ENCODE assay signal across 8 mouse cellular contexts in genomic region chrX:99574441-99575103, GRCm38 (mm10).
DNase-seq lines count a peak whose midpoint lies in the region; ATAC-seq and TF ChIP-seq lines count a peak whose summit lies in the region.

No protein-coding gene starts in this region.

- TF ChIP-seq CTCF in bone marrow macrophage, adult 2 months (IDR thresholded peaks at IDR 0.05; ENCODE audit: low read depth, low read length): peak; percentile 14; the same call in 1 of the 2 replicates
- TF ChIP-seq CTCF in small intestine, adult 2 months (IDR thresholded peaks at IDR 0.05; ENCODE audit: extremely low read depth, insufficient read length, insufficient replicate concordance, low read depth, low read length): peak; percentile 28; the same call in 1 of the 2 replicates

- peak overlapping the region; percentile 28; the same call in 1 of the 2 replicates for H3K9ac ChIP-seq in forebrain, embryonic 15.5 days (replicated peaks)
- H3K9ac ChIP-seq in hindbrain, embryonic 16.5 days (ENCODE audit: low read depth, low read length): no peak overlapping the region; the same call in 1 of the 2 replicates
- no peak overlapping the region for H3K9ac ChIP-seq in limb, embryonic 11.5 days (ENCODE audit: low read length)

- no peaks in the 10 kb centered on the region for H3K4me1 ChIP-seq in bone marrow macrophage, adult 2 months (ENCODE audit: control insufficient read depth, insufficient read depth, low read length)
- peaks cover 8% of the 10 kb centered on the region for H3K4me1 ChIP-seq in forebrain, embryonic 15.5 days
- no peaks in the 10 kb centered on the region; the same call in 1 of the 2 replicates for H3K4me1 ChIP-seq in hindbrain, embryonic 16.5 days (ENCODE audit: control insufficient read depth, insufficient read depth, low read depth, low read length)
- peaks cover 9% of the 10 kb centered on the region for H3K4me1 ChIP-seq in limb, embryonic 11.5 days (ENCODE audit: control insufficient read depth, insufficient read depth, low read length)
- H3K4me1 ChIP-seq in small intestine, adult 2 months (ENCODE audit: control insufficient read depth, insufficient read depth, insufficient read length, low read length): no peaks in the 10 kb centered on the region

- ATAC-seq in frontal cortex, adult (ENCODE audit: low TSS enrichment): peak; percentile 58
- peak; percentile 66 for ATAC-seq in forebrain, embryonic 15.5 days (replicated peaks)
- peak; percentile 54; the same call in 1 of the 2 replicates for ATAC-seq in hindbrain, embryonic 16.5 days
- peak; percentile 22; the same call in 1 of the 2 replicates for ATAC-seq in limb, embryonic 11.5 days (ENCODE audit: insufficient number of reproducible peaks, low FRiP score, low TSS enrichment, low read depth)
- ATAC-seq in megakaryocyte-erythroid progenitor cell, adult 5-6 weeks (replicated peaks; ENCODE audit: low FRiP score, low TSS enrichment, poor library complexity, severe bottlenecking): peak; percentile 47; the same call in 1 of the 2 replicates

- H3K27me3 ChIP-seq in forebrain, embryonic 15.5 days: no peaks in the 10 kb centered on the region; the same call in 1 of the 2 replicates
- H3K27me3 ChIP-seq in hindbrain, embryonic 16.5 days (replicated peaks; ENCODE audit: control insufficient read depth, insufficient read depth, low read length): peaks cover 9% of the 10 kb centered on the region
- H3K27me3 ChIP-seq in limb, embryonic 11.5 days (ENCODE audit: control insufficient read depth, insufficient read depth, low read length): peaks cover 6% of the 10 kb centered on the region; the same call in 1 of the 2 replicates
- H3K27me3 ChIP-seq in small intestine, adult 2 months (ENCODE audit: control insufficient read depth, insufficient read depth, low read length): no peaks in the 10 kb centered on the region

- no peak overlapping the region for H3K27ac ChIP-seq in bone marrow macrophage, adult 2 months (ENCODE audit: insufficient read depth, low read depth, low read length)
- no peak overlapping the region for H3K27ac ChIP-seq in forebrain, embryonic 15.5 days (replicated peaks)
- H3K27ac ChIP-seq in hindbrain, embryonic 16.5 days (ENCODE audit: low read depth, low read length): no peak overlapping the region
- no peak overlapping the region for H3K27ac ChIP-seq in limb, embryonic 11.5 days (replicated peaks; ENCODE audit: low read depth, low read length)
- no peak overlapping the region for H3K27ac ChIP-seq in small intestine, adult 2 months (ENCODE audit: insufficient read depth, low read depth, low read length)

- no peak for TF ChIP-seq POLR2A in bone marrow macrophage, adult 2 months (IDR thresholded peaks at IDR 0.05; ENCODE audit: borderline replicate concordance, low read depth, low read length)
- TF ChIP-seq POLR2A in small intestine, adult 2 months (IDR thresholded peaks at IDR 0.05; ENCODE audit: low read depth, low read length): no peak

- peak overlapping the region; percentile 44 for H3K4me2 ChIP-seq in forebrain, embryonic 15.5 days (replicated peaks)
- H3K4me2 ChIP-seq in hindbrain, embryonic 16.5 days (ENCODE audit: low read length): peak overlapping the region; percentile 51
- H3K4me2 ChIP-seq in limb, embryonic 11.5 days (ENCODE audit: low read depth, severe bottlenecking): peak overlapping the region; percentile 20; the same call in 1 of the 2 replicates

- H3K4me3 ChIP-seq in bone marrow macrophage, adult 2 months (ENCODE audit: insufficient read depth, low read length): no peak overlapping the region; the same call in 1 of the 2 replicates
- H3K4me3 ChIP-seq in forebrain, embryonic 15.5 days: peak overlapping the region; percentile 29
- H3K4me3 ChIP-seq in hindbrain, embryonic 16.5 days (ENCODE audit: low read length): peak overlapping the region; percentile 22; the same call in 1 of the 2 replicates
- no peak overlapping the region; the same call in 1 of the 2 replicates for H3K4me3 ChIP-seq in limb, embryonic 11.5 days (ENCODE audit: low read depth, low read length)
- peak overlapping the region; percentile 55 for H3K4me3 ChIP-seq in small intestine, adult 2 months (ENCODE audit: low read depth, low read length)

- no peaks in the 10 kb centered on the region for H3K36me3 ChIP-seq in forebrain, embryonic 15.5 days
- H3K36me3 ChIP-seq in hindbrain, embryonic 16.5 days (ENCODE audit: control insufficient read depth, insufficient read depth, low read length): no peaks in the 10 kb centered on the region
- no peaks in the 10 kb centered on the region for H3K36me3 ChIP-seq in limb, embryonic 11.5 days (ENCODE audit: control insufficient read depth, insufficient read depth, low read length)
- H3K36me3 ChIP-seq in small intestine, adult 2 months (ENCODE audit: control insufficient read depth, insufficient read depth, low read length): no peaks in the 10 kb centered on the region

- no peak for DNase-seq in frontal cortex, postnatal 14 days (ENCODE audit: low spot score in 2 of 2)
- DNase-seq in limb, embryonic 11.5 days (ENCODE audit: low spot score): peak; percentile 77

- H3K9me3 ChIP-seq in forebrain, embryonic 15.5 days: no peaks in the 10 kb centered on the region
- no peaks in the 10 kb centered on the region for H3K9me3 ChIP-seq in hindbrain, embryonic 16.5 days (ENCODE audit: control insufficient read depth, low read length)
- no peaks in the 10 kb centered on the region for H3K9me3 ChIP-seq in limb, embryonic 11.5 days (ENCODE audit: control insufficient read depth, low read length)

- 30% methylated on average over 17 of the region's 18 CpGs for WGBS in forebrain, embryonic 15.5 days
- WGBS in hindbrain, embryonic 16.5 days: 42% methylated on average over 18 of the region's 18 CpGs
- 35% methylated on average over 14 of the region's 18 CpGs for WGBS in limb, embryonic 11.5 days
- 10% methylated on average over 16 of the region's 18 CpGs for WGBS in small intestine, adult 2 months

Comparison
In these comparisons a context has a peak if more than half of its experiments do, and no peak if none do; other contexts are left out.
1. H3K4me3 ChIP-seq: peak in forebrain, embryonic 15.5 days (single experiment), hindbrain, embryonic 16.5 days (single experiment) and small intestine, adult 2 months (single experiment); none in bone marrow macrophage, adult 2 months (single experiment) and limb, embryonic 11.5 days (single experiment).
2. Peak in every context shown above with its lines, with median percentiles within 50 percentile points of each other: ATAC-seq and H3K4me2 ChIP-seq.